Mouse (Mus musculus) gastrocnemius, adult 2 months (tissue): ENCODE data around the gene Ano4. TPM values are rescaled to one million over a fixed set of nuclear protein-coding genes. Genes with fewer than 3 reads are reported as not detected.

Experiments used
- DNase-seq: peaks from one replicate; pipeline ENCODE4 v3.0.0; 2022
- H3K27ac ChIP-seq: fragments of 200-600 bp; 2 replicates; pipeline ENCODE4 v1.8.1; 2022; ENCODE audit warnings: mild to moderate bottlenecking
- H3K4me3 ChIP-seq: fragments of 200-600 bp; 2 replicates; pipeline ENCODE4 v1.8.1; 2022; ENCODE audit warnings: mild to moderate bottlenecking, moderate library complexity
- CTCF ChIP-seq: fragments of 200-600 bp; IDR thresholded peaks from 2 replicates; pipeline ENCODE4 v1.8.1; 2022; ENCODE audit warnings: antibody characterized with exemption, mild to moderate bottlenecking, moderate library complexity
- intact Hi-C: fragments of 180-260 bp; cut with DNase I; formaldehyde crosslinking; loops from one replicate; pipeline ENCODE4 v1.15.1; 2025
- total RNA-seq, 2 experiments: library from RNA; stranded (reverse); gene quantifications; 2 replicates each; pipeline ENCODE4 v1.2.3; 2021

The Ano4 gene
- total RNA-seq, 2 experiments from 2014 or later, result 0.66 to 1.3 TPM

DNA sequence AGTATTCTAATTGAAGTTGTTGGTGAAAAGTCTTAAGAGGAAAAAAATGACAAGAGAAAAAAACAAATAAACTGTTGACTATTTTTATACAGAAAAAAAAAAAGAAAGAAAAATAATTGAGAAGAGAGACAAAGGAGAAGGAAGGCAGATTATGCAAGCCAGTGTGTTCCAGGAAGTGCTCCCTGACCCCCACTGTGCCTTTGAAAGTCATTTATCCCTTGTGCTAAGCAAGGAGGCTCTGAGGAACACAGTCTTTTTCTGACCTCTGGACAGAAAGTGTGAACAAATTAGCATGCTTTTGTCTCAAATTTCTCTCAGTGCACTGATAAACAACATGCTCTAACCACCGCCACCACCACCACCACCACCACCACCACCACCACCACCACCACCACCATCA lies 14.3 kb downstream of the Ano4 start:
- TF ChIP-seq CTCF, result no peak
- no peak overlapping the region for H3K27ac ChIP-seq
- H3K4me3 ChIP-seq, result no peak overlapping the region
- intact Hi-C loops, result no loop called here
- DNase-seq, result no peak

DNA sequence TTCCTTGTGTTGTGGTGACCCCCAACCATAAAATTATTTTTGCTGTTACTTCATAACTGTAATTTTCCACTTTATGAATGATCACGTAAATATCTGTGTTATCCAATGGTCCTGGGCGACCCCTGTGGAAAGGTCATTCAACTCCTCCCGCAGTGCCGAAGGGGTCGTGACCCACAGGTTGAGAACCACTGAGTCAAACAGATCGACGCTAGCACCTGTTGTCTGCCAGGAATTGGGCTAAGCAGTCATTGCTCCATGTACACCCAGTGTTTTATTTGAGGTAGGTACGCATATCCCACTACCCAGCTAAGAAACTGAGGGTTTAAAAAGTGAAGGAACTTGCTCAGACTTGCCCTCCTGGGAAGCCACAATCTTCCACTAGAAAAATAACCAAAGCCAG lies 14.8 kb downstream of the Ano4 start:
- DNase-seq, result no peak
- intact Hi-C loops, result no loop called here
- H3K27ac ChIP-seq, result no peak overlapping the region
- no peak for TF ChIP-seq CTCF
- no peak overlapping the region for H3K4me3 ChIP-seq

DNA sequence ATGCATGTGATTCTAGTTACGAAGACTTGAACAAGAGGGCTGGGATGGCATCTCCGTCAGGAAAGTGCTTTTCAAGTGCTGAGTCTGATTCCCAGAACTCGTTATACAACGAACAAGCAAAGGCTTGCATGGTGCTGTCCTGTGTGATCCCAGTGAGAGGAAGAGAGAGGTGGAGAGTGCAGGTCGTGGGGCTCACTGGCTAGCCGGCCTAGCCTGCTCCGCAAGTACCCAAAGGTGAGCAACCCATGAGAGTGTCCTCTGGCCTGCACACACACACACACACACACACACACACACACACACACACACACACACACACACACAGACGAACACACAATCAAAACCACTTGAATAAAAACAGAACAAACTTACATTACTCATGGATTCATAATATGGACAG lies 15.7 kb downstream of the Ano4 start:
- Histone ChIP-seq H3K27ac (no peak overlapping the region), H3K4me3 (no peak overlapping the region)
- DNase-seq, result no peak
- TF ChIP-seq CTCF, result no peak
- intact Hi-C loops, result no loop called here

DNA sequence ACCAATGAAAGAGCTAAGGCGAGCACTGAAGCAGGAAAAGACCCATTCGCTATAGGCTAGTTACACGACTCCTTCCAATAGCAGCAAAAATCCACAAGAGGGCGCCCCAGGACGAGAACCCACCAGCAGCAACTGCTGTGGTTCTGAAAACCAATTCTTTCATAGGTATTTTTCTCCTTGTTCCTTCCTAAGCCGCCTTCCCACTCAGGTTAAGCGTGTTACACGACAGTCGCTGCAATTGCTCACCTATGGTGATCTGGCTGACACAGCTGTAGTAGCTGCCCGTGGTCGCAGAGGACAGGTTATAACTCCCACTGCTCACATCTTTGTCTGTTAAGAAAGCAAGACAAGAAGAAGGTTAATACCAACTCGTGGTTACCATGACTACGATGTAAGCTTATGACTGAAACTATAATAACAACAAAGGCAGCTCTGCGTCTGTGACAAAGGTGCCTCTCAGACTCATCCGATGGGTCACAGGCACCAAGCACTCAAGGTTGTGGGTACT lies 17.5 kb downstream of the Ano4 start:
- DNase-seq, result peak; percentile 62
- peak; percentile 93 for TF ChIP-seq CTCF
- Histone ChIP-seq H3K4me3 (no peak overlapping the region), H3K27ac (no peak overlapping the region)
- intact Hi-C loops, result loop anchor here (2.0 kb wide), 2 partner anchors 56 to 304 kb away; no protein-coding TSS in a partner anchor

DNA sequence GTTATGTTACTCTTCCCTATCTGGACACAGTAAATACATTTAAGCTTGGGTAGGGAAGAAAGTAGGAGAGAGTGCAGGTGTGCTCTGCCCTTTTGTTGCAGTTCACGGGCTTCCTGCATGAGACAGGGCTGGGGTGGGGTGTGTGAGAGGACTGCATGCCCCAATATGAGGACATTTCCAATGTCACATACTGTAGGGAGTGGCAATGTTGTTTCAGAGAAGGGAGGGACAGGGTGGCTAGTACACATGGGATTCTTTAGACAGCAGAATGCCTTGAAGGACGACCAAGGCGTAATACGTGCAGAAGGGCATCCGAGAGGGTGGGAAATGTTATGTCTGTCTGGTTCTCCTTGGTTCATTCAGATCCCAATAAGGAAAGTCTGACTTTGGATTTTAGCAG lies 18.2 kb downstream of the Ano4 start:
- H3K4me3 ChIP-seq, result no peak overlapping the region
- TF ChIP-seq CTCF, result no peak
- no peak for DNase-seq
- intact Hi-C loops, result loop anchor here (2.0 kb wide), 2 partner anchors 56 to 304 kb away; no protein-coding TSS in a partner anchor
- no peak overlapping the region for H3K27ac ChIP-seq

GRCm38 (mm10) chr10:89307566-89307965 lies 37.0 kb downstream of the Ano4 start:
- intact Hi-C loops, result no loop called here
- Histone ChIP-seq H3K27ac (no peak overlapping the region), H3K4me3 (no peak overlapping the region)
- no peak for DNase-seq
- no peak for TF ChIP-seq CTCF

GRCm38 (mm10) chr10:89300346-89300745 lies 44.2 kb downstream of the Ano4 start:
- intact Hi-C loops, result no loop called here
- H3K4me3 ChIP-seq, result no peak overlapping the region
- no peak overlapping the region for H3K27ac ChIP-seq
- no peak for TF ChIP-seq CTCF
- no peak for DNase-seq

DNA sequence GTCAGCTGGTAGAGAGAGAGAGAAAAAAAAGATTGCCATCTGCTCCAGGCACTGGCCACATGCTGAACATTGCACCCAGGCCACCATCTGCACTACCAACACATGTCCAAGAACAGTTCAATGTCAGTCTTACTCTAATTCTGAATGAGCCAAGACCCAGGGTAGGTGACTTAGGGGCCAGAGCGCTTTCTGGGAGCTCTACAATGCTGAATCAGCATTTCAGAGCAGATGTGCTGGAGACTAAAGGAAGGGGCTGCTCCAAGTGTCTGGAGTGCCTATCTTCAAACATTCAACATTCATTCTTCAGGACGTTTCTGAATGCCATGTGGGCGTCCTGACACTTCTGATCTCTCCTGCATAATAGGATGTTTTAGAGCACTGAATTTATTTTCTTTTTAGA lies 51.8 kb downstream of the Ano4 start:
- intact Hi-C loops, result no loop called here
- no peak for TF ChIP-seq CTCF
- Histone ChIP-seq H3K4me3 (no peak overlapping the region), H3K27ac (no peak overlapping the region)
- no peak for DNase-seq

- no peak for DNase-seq
- TF ChIP-seq CTCF, result no peak
- no peak overlapping the region for H3K4me3 ChIP-seq
- intact Hi-C loops, result no loop called here
- no peak overlapping the region for H3K27ac ChIP-seq
Observed at GRCm38 (mm10) chr10:89290698-89291097, 53.9 kb downstream of the Ano4 start.

GRCm38 (mm10) chr10:89289290-89289689 lies 55.3 kb downstream of the Ano4 start:
- intact Hi-C loops, result no loop called here
- TF ChIP-seq CTCF, result no peak
- DNase-seq, result no peak
- Histone ChIP-seq H3K4me3 (no peak overlapping the region), H3K27ac (no peak overlapping the region)

DNA sequence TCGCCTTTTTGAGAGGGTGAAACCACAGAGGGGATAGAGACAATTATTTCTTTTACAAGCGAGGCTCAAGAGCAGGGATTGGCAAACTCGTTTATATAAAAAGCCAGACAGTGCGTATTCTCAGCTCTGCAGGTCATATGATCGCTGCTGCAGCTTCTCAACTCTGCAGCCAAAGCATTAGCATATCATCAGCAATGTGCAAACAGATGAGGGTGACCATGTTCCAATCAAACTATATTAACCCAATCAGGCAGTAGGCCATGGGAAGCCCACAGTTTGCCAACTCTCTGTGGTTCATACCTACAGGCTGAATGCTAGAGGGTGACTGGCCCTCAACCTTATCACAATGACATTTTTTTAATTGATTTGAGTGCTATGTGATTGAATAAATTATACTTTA lies 64.2 kb downstream of the Ano4 start:
- Histone ChIP-seq H3K4me3 (no peak overlapping the region), H3K27ac (no peak overlapping the region)
- DNase-seq, result no peak
- intact Hi-C loops, result no loop called here
- TF ChIP-seq CTCF, result no peak

- Histone ChIP-seq H3K4me3 (no peak overlapping the region), H3K27ac (no peak overlapping the region)
- no peak for DNase-seq
- intact Hi-C loops, result no loop called here
- no peak for TF ChIP-seq CTCF
Observed at GRCm38 (mm10) chr10:89273001-89273680, 71.4 kb downstream of the Ano4 start.

- Histone ChIP-seq H3K27ac (no peak overlapping the region), H3K4me3 (no peak overlapping the region)
- no peak for DNase-seq
- TF ChIP-seq CTCF, result no peak
- intact Hi-C loops, result no loop called here
Observed at GRCm38 (mm10) chr10:89267312-89267711, 77.2 kb downstream of the Ano4 start.

DNA sequence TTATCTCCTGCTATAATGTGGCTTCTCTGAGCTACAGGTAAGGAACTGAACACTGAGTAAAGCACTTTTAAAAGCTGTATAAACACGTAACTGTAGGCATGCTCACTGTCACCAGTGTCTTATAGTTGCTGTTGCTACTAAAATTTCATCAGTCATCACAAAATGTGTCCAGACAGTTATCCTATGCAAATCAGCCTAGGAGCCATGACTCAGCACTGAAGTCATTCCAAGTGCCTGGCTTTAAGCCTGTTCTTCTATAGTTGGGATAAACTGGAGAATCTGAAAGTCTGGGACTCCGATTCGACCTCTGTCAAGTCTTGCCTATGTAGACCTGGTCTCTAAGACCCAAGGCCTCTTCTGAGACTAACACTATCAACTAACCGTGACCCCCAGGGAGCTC lies 81.2 kb downstream of the Ano4 start:
- Histone ChIP-seq H3K27ac (no peak overlapping the region), H3K4me3 (no peak overlapping the region)
- no peak for DNase-seq
- intact Hi-C loops, result no loop called here
- no peak for TF ChIP-seq CTCF
